Mouse (Mus musculus) brain, embryonic 14.5 days (tissue): Measurements from ENCODE around the gene Gpx7. TPM values are rescaled to one million over a fixed set of nuclear protein-coding genes. Genes with fewer than 3 reads are reported as not detected.

ENCODE experiments used
- DNase-seq: peaks from one replicate; pipeline ENCODE4 v3.0.0-alpha.2; 2011; ENCODE audit warnings: low read depth
- CTCF ChIP-seq: fragments of 200-500 bp; IDR thresholded peaks from 2 replicates; pipeline ENCODE4 v1.5.1; 2012; ENCODE audit warnings: inconsistent platforms, mild to moderate bottlenecking, moderate library complexity, borderline replicate concordance; ENCODE audit not compliant: insufficient read depth, insufficient read length; ENCODE audit errors: extremely low read depth
- POLR2A ChIP-seq: fragments of 200-500 bp; IDR thresholded peaks from 2 replicates; pipeline ENCODE4 v1.6.1; 2012; ENCODE audit warnings: mild to moderate bottlenecking, inconsistent platforms, borderline replicate concordance; ENCODE audit not compliant: poor library complexity, insufficient read depth, insufficient read length, severe bottlenecking; ENCODE audit errors: extremely low read depth
- polyA plus RNA-seq: library from polyadenylated mRNA; depleted of rRNA; stranded (reverse); fragments of >200 nt; gene quantifications from 2 replicates; pipeline ENCODE4 v1.2.3, GENCODE M21; 2012

The Gpx7 gene
- polyA plus RNA-seq, 1 experiment = 27.2 TPM

- no peak for DNase-seq
- TF ChIP-seq CTCF (no peak), POLR2A (no peak)
Measured at GRCm38 (mm10) chr4:108428341-108428721, 21.6 kb upstream of the Gpx7 start.

GRCm38 (mm10) chr4:108427719-108428340 lies 21.1 kb upstream of the Gpx7 start:
- TF ChIP-seq CTCF (no peak), POLR2A (no peak)
- DNase-seq = no peak

- TF ChIP-seq CTCF = no peak
- no peak for TF ChIP-seq POLR2A
- DNase-seq = no peak
Measured at GRCm38 (mm10) chr4:108424587-108424986, 17.8 kb upstream of the Gpx7 start.

GRCm38 (mm10) chr4:108407621-108408020 lies 860 bp upstream of the Gpx7 start:
- DNase-seq = no peak
- TF ChIP-seq CTCF = no peak
- no peak for TF ChIP-seq POLR2A

- DNase-seq = peak; percentile 71
- TF ChIP-seq CTCF (no peak), POLR2A (no peak)
Measured at GRCm38 (mm10) chr4:108406138-108406860, 462 bp downstream of the Gpx7 start.

GRCm38 (mm10) chr4:108405766-108406137 lies 1.0 kb downstream of the Gpx7 start:
- no peak for TF ChIP-seq CTCF
- TF ChIP-seq POLR2A = no peak
- DNase-seq = peak; percentile 47

GRCm38 (mm10) chr4:108403861-108404635 lies 2.7 kb downstream of the Gpx7 start:
- DNase-seq = no peak
- no peak for TF ChIP-seq CTCF
- no peak for TF ChIP-seq POLR2A

GRCm38 (mm10) chr4:108400395-108400794 lies 6.4 kb downstream of the Gpx7 start:
- no peak for DNase-seq
- no peak for TF ChIP-seq CTCF

GRCm38 (mm10) chr4:108394236-108394635 lies 12.5 kb downstream of the Gpx7 start:
- TF ChIP-seq CTCF = no peak
- no peak for TF ChIP-seq POLR2A
- no peak for DNase-seq

GRCm38 (mm10) chr4:108392558-108392957 lies 14.2 kb downstream of the Gpx7 start:
- TF ChIP-seq POLR2A (no peak), CTCF (no peak)

GRCm38 (mm10) chr4:108391124-108391523 lies 15.6 kb downstream of the Gpx7 start:
- DNase-seq = no peak
- TF ChIP-seq POLR2A = no peak
- TF ChIP-seq CTCF = no peak

More at GRCm38 (mm10) chr4:108392558-108392957, 14.2 kb downstream of the Gpx7 start:
- no peak for DNase-seq
